Mouse (Mus musculus): ENCODE results near the gene Abhd16b. TPM values are rescaled to one million over a fixed set of nuclear protein-coding genes. Genes with fewer than 3 reads are reported as not detected.

Abhd16b gene
- polyA plus RNA-seq, 1 experiment from 2014 or later, result not detected

- Histone ChIP-seq H3K27ac (ENCODE audit: low read depth, low read length) (peak overlapping the region; percentile 99), H3K4me2 (peak overlapping the region; percentile 76), H3K9ac (ENCODE audit: low read depth, low read length) (peak overlapping the region; percentile 97), H3K4me3 (ENCODE audit: low read depth, low read length) (peak overlapping the region; percentile 94), H3K27me3 (replicated peaks; ENCODE audit: control insufficient read depth, insufficient read depth, low read length) (no peaks in the 10 kb centered on the region), H3K36me3 (ENCODE audit: control insufficient read depth, insufficient read depth, low read length) (peaks cover 17% of the 10 kb centered on the region; the same call in 1 of the 2 replicates), H3K4me1 (replicated peaks; ENCODE audit: control insufficient read depth, insufficient read depth, low read length) (peaks cover 29% of the 10 kb centered on the region), H3K9me3 (ENCODE audit: control insufficient read depth, low read length) (no peaks in the 10 kb centered on the region)
- 68% methylated on average over 3 of the region's 3 CpGs for WGBS
- ATAC-seq (replicated peaks; ENCODE audit: low FRiP score) (no peak), DNase-seq (ENCODE audit: low spot score) (no peak)
These were observed 26.2 kb downstream of the Abhd16b start for GRCm38 (mm10) chr2:181519201-181519600.

- ATAC-seq (replicated peaks; ENCODE audit: low FRiP score), result peak; percentile 97
- H3K4me2 ChIP-seq, result peak within 1 kb of the TSS; percentile 76
- peak within 1 kb of the TSS; percentile 99 for H3K27ac ChIP-seq (ENCODE audit: low read depth, low read length)
- H3K36me3 ChIP-seq (ENCODE audit: control insufficient read depth, insufficient read depth, low read length), result peaks cover 11% of the 10 kb centered on the region; the same call in 1 of the 2 replicates
- H3K4me1 ChIP-seq (replicated peaks; ENCODE audit: control insufficient read depth, insufficient read depth, low read length), result peaks cover 29% of the 10 kb centered on the region
- H3K4me3 ChIP-seq (ENCODE audit: low read depth, low read length), result peak within 1 kb of the TSS; percentile 94
- H3K9ac ChIP-seq (ENCODE audit: low read depth, low read length), result peak within 1 kb of the TSS; percentile 97
- peak; percentile 98 for DNase-seq (ENCODE audit: low spot score)
- no peaks in the 10 kb centered on the region for H3K9me3 ChIP-seq (ENCODE audit: control insufficient read depth, low read length)
- no peaks in the 10 kb centered on the region for H3K27me3 ChIP-seq (replicated peaks; ENCODE audit: control insufficient read depth, insufficient read depth, low read length)
- WGBS, result under 1% methylated on average over 72 of the region's 74 CpGs
These were observed 27.3 kb downstream of the Abhd16b start, which contains the start of gene Dnajc5 for GRCm38 (mm10) chr2:181520118-181520935. TSS of gene Dnajc5 (plus strand) at chr2:181520485.

- WGBS, result 0% methylated on average over 17 of the region's 17 CpGs
- H3K9ac ChIP-seq (ENCODE audit: low read depth, low read length), result peak overlapping the region; percentile 97
- no peak for DNase-seq (ENCODE audit: low spot score)
These were observed 27.9 kb downstream of the Abhd16b start for GRCm38 (mm10) chr2:181520936-181521227.

GRCm38 (mm10) chr2:181521491-181521890, 28.5 kb downstream of the Abhd16b start:
- H3K36me3 ChIP-seq (ENCODE audit: control insufficient read depth, insufficient read depth, low read length), result peaks cover 10% of the 10 kb centered on the region; the same call in 1 of the 2 replicates
- peak overlapping the region; percentile 94 for H3K4me3 ChIP-seq (ENCODE audit: low read depth, low read length)
- H3K27me3 ChIP-seq (replicated peaks; ENCODE audit: control insufficient read depth, insufficient read depth, low read length), result no peaks in the 10 kb centered on the region
- DNase-seq (ENCODE audit: low spot score) (no peak), ATAC-seq (replicated peaks; ENCODE audit: low FRiP score) (no peak)
- peaks cover 29% of the 10 kb centered on the region for H3K4me1 ChIP-seq (replicated peaks; ENCODE audit: control insufficient read depth, insufficient read depth, low read length)
- H3K9ac ChIP-seq (ENCODE audit: low read depth, low read length), result peak overlapping the region; percentile 97
- 39% methylated on average over 10 of the region's 10 CpGs for WGBS
- peak overlapping the region; percentile 76 for H3K4me2 ChIP-seq
- no peak overlapping the region for H3K27ac ChIP-seq (ENCODE audit: low read depth, low read length)
- no peaks in the 10 kb centered on the region for H3K9me3 ChIP-seq (ENCODE audit: control insufficient read depth, low read length)

More at GRCm38 (mm10) chr2:181520936-181521227, 27.9 kb downstream of the Abhd16b start:
- Histone ChIP-seq H3K36me3 (ENCODE audit: control insufficient read depth, insufficient read depth, low read length) (peaks cover 10% of the 10 kb centered on the region; the same call in 1 of the 2 replicates), H3K9me3 (ENCODE audit: control insufficient read depth, low read length) (no peaks in the 10 kb centered on the region), H3K27ac (ENCODE audit: low read depth, low read length) (peak overlapping the region; percentile 99), H3K4me2 (peak overlapping the region; percentile 76), H3K27me3 (replicated peaks; ENCODE audit: control insufficient read depth, insufficient read depth, low read length) (no peaks in the 10 kb centered on the region), H3K4me1 (replicated peaks; ENCODE audit: control insufficient read depth, insufficient read depth, low read length) (peaks cover 29% of the 10 kb centered on the region), H3K4me3 (ENCODE audit: low read depth, low read length) (peak overlapping the region; percentile 94)
- ATAC-seq (replicated peaks; ENCODE audit: low FRiP score), result no peak

- peak overlapping the region; percentile 76 for H3K4me2 ChIP-seq
- no peak for ATAC-seq (replicated peaks; ENCODE audit: low FRiP score)
- peaks cover 29% of the 10 kb centered on the region for H3K4me1 ChIP-seq (replicated peaks; ENCODE audit: control insufficient read depth, insufficient read depth, low read length)
- WGBS, result 54% methylated on average over 5 of the region's 5 CpGs
- H3K9ac ChIP-seq (ENCODE audit: low read depth, low read length), result no peak overlapping the region
- no peaks in the 10 kb centered on the region for H3K27me3 ChIP-seq (replicated peaks; ENCODE audit: control insufficient read depth, insufficient read depth, low read length)
- peak overlapping the region; percentile 94; the same call in 1 of the 2 replicates for H3K4me3 ChIP-seq (ENCODE audit: low read depth, low read length)
- no peak for DNase-seq (ENCODE audit: low spot score)
- no peaks in the 10 kb centered on the region for H3K9me3 ChIP-seq (ENCODE audit: control insufficient read depth, low read length)
- peak overlapping the region; percentile 21; the same call in 1 of the 2 replicates for H3K27ac ChIP-seq (ENCODE audit: low read depth, low read length)
- H3K36me3 ChIP-seq (ENCODE audit: control insufficient read depth, insufficient read depth, low read length), result peaks cover 6% of the 10 kb centered on the region; the same call in 1 of the 2 replicates
These were observed 29.8 kb downstream of the Abhd16b start for GRCm38 (mm10) chr2:181522811-181523210.

- no peak for ATAC-seq (replicated peaks; ENCODE audit: low FRiP score)
These were observed 32.5 kb downstream of the Abhd16b start for GRCm38 (mm10) chr2:181525526-181525925.

GRCm38 (mm10) chr2:181529076-181529475, 36.1 kb downstream of the Abhd16b start:
- Histone ChIP-seq H3K27ac (ENCODE audit: low read depth, low read length) (no peak overlapping the region), H3K27me3 (replicated peaks; ENCODE audit: control insufficient read depth, insufficient read depth, low read length) (no peaks in the 10 kb centered on the region), H3K4me3 (ENCODE audit: low read depth, low read length) (no peak overlapping the region), H3K9ac (ENCODE audit: low read depth, low read length) (no peak overlapping the region), H3K4me1 (replicated peaks; ENCODE audit: control insufficient read depth, insufficient read depth, low read length) (no peaks in the 10 kb centered on the region), H3K4me2 (no peak overlapping the region), H3K9me3 (ENCODE audit: control insufficient read depth, low read length) (no peaks in the 10 kb centered on the region), H3K36me3 (ENCODE audit: control insufficient read depth, insufficient read depth, low read length) (peaks cover 14% of the 10 kb centered on the region; the same call in 1 of the 2 replicates)
- DNase-seq (ENCODE audit: low spot score) (no peak), ATAC-seq (replicated peaks; ENCODE audit: low FRiP score) (no peak)
- WGBS, result 91% methylated on average over 1 of the region's 1 CpGs

More at GRCm38 (mm10) chr2:181525526-181525925, 32.5 kb downstream of the Abhd16b start:
- no peak for DNase-seq (ENCODE audit: low spot score)
- Histone ChIP-seq H3K9me3 (ENCODE audit: control insufficient read depth, low read length) (no peaks in the 10 kb centered on the region), H3K4me1 (replicated peaks; ENCODE audit: control insufficient read depth, insufficient read depth, low read length) (peaks cover 23% of the 10 kb centered on the region), H3K4me2 (no peak overlapping the region), H3K27ac (ENCODE audit: low read depth, low read length) (no peak overlapping the region), H3K36me3 (ENCODE audit: control insufficient read depth, insufficient read depth, low read length) (peaks cover 18% of the 10 kb centered on the region; the same call in 1 of the 2 replicates), H3K27me3 (replicated peaks; ENCODE audit: control insufficient read depth, insufficient read depth, low read length) (no peaks in the 10 kb centered on the region), H3K9ac (ENCODE audit: low read depth, low read length) (no peak overlapping the region), H3K4me3 (ENCODE audit: low read depth, low read length) (no peak overlapping the region)
- 84% methylated on average over 5 of the region's 5 CpGs for WGBS

GRCm38 (mm10) chr2:181532589-181532988, 39.6 kb downstream of the Abhd16b start:
- 91% methylated on average over 3 of the region's 3 CpGs for WGBS
- Histone ChIP-seq H3K4me1 (replicated peaks; ENCODE audit: control insufficient read depth, insufficient read depth, low read length) (peaks cover 7% of the 10 kb centered on the region), H3K9ac (ENCODE audit: low read depth, low read length) (no peak overlapping the region), H3K36me3 (ENCODE audit: control insufficient read depth, insufficient read depth, low read length) (peaks cover 14% of the 10 kb centered on the region; the same call in 1 of the 2 replicates), H3K27me3 (replicated peaks; ENCODE audit: control insufficient read depth, insufficient read depth, low read length) (no peaks in the 10 kb centered on the region), H3K4me2 (no peak overlapping the region), H3K27ac (ENCODE audit: low read depth, low read length) (no peak overlapping the region), H3K9me3 (ENCODE audit: control insufficient read depth, low read length) (no peaks in the 10 kb centered on the region), H3K4me3 (ENCODE audit: low read depth, low read length) (no peak overlapping the region)
- DNase-seq (ENCODE audit: low spot score) (no peak), ATAC-seq (replicated peaks; ENCODE audit: low FRiP score) (no peak)
